Mouse (Mus musculus): ENCODE measurements at regions not wholly inside any gene's neighbourhood (a gene's known extent, or its start where the extent isn't known, plus 50 kb on each side); places are given as distances from the start of the nearest gene placed in this dataset.

GRCm38 (mm10) chr7:70565034-70565433 is 198.5 kb upstream of the Nr2f2 start:
- TF ChIP-seq CTCF (IDR thresholded peaks at IDR 0.05; ENCODE audit: extremely low read depth, insufficient read length, insufficient replicate concordance, low read depth, low read length) = no peak
- no peak for TF ChIP-seq POLR2A (IDR thresholded peaks at IDR 0.05; ENCODE audit: low read depth, low read length)
